Mouse (Mus musculus) megakaryocyte, embryonic 14.5 days (primary cell): Measurements from ENCODE around the gene Vmn1r151. TPM values are rescaled to one million over a fixed set of nuclear protein-coding genes. Genes with fewer than 3 reads are reported as not detected.
"Not testable (repeated sequence)": the region's sequence is repeated elsewhere in the genome, so short reads cannot be mapped to it uniquely, and the experiment has no call there.

ENCODE experiments used
- H3K27me3 ChIP-seq: replicated peaks from 2 replicates; pipeline ENCODE3; 2012; ENCODE audit warnings: inconsistent platforms
- H3K36me3 ChIP-seq: replicated peaks from 2 replicates; pipeline ENCODE3; 2012; ENCODE audit warnings: low read length, inconsistent platforms, mixed read lengths
- H3K4me1 ChIP-seq: 2 replicates; pipeline ENCODE4 v1.6.1; 2012; ENCODE audit warnings: inconsistent platforms
- H3K4me3 ChIP-seq: replicated peaks from 2 replicates; pipeline ENCODE3; 2012; ENCODE audit warnings: moderate library complexity, mild to moderate bottlenecking, inconsistent platforms
- H3K9me3 ChIP-seq: 2 replicates; pipeline ENCODE4 v1.6.1; 2012; ENCODE audit warnings: inconsistent platforms
- polyA plus RNA-seq: library from polyadenylated mRNA; stranded (reverse); fragments of >175 nt; gene quantifications from 2 replicates; pipeline ENCODE4 v1.2.3, GENCODE M21; 2012; ENCODE audit warnings: low replicate concordance; ENCODE audit not compliant: insufficient read depth

Gene Vmn1r151
- polyA plus RNA-seq = not detected in 2 replicates

DNA sequence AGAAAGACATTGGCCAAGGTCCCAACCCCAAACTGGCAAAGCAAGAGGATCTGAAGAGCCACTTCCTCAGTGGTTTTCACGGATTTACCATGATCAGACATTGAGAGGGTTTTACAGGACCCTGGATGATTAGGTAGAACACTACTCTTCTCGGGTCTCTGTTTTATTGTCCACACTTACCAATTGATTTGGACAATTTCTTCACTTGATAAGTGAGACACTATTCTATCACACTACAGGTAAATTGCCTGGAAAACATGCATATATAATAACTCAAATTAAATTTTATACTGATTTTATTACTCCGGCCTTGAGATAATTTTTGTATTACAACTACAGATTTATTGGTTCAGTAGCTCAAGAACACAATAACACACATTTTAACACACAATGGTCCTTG, at the start of gene Vmn1r151:
Gene Vmn1r151, minus strand, starts transcription at position 101 of the 400 bp plus-strand sequence.
- not testable (repeated sequence) for H3K9me3 ChIP-seq, H3K27me3 ChIP-seq, H3K4me1 ChIP-seq, H3K36me3 ChIP-seq, H3K4me3 ChIP-seq

DNA sequence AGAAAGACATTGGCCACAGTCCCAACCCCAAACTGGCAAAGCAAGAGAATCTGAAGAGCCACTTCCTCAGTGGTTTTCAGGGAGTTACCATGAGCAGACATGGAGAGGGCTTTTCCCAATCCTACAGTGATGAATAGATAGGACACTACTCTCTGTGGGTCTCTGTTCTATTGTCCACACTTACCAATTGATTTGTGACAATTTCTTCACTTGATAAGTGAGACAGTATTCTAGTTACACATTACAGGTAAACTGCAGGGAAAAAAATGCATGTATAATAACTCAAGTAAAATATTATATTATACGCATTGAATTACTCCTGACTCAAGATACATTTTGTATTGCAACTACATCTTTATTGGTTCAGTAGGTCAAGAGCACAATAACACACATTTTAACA, 35.3 kb upstream of the Vmn1r151 start, which contains the start of gene Gm8677:
Gene Gm8677, minus strand, starts transcription at position 101 of the 400 bp plus-strand sequence.
- not testable (repeated sequence) for H3K4me3 ChIP-seq, H3K9me3 ChIP-seq, H3K4me1 ChIP-seq, H3K27me3 ChIP-seq, H3K36me3 ChIP-seq

- H3K27me3 ChIP-seq, H3K4me3 ChIP-seq, H3K4me1 ChIP-seq, H3K9me3 ChIP-seq, H3K36me3 ChIP-seq: not testable (repeated sequence)
These were observed 23.2 kb upstream of the Vmn1r151 start, which contains the start of gene Vmn1r152 for GRCm38 (mm10) chr7:22522667-22523066. TSS of gene Vmn1r152 (plus strand) at chr7:22522967.

GRCm38 (mm10) chr7:22463975-22464374, 35.5 kb downstream of the Vmn1r151 start, which contains the start of gene Gm10665:
TSS of gene Gm10665 (minus strand) at chr7:22464075.
- H3K4me1 ChIP-seq, H3K4me3 ChIP-seq, H3K36me3 ChIP-seq, H3K27me3 ChIP-seq, H3K9me3 ChIP-seq: not testable (repeated sequence)

Other genes with a start within 250 kb of the Vmn1r151 start
- gene Gm4187, start 170.0 kb downstream of the Vmn1r151 start, polyA plus RNA-seq = not detected in 2 replicates
- not detected in 2 replicates for gene Gm8660, start 128.6 kb downstream of the Vmn1r151 start, polyA plus RNA-seq
- not detected in 2 replicates for gene Vmn1r148, start 86.1 kb downstream of the Vmn1r151 start, polyA plus RNA-seq
- not detected in 2 replicates for gene Vmn1r149, start 61.4 kb downstream of the Vmn1r151 start, polyA plus RNA-seq
- not detected in 2 replicates for gene Gm10665, start 35.6 kb downstream of the Vmn1r151 start, polyA plus RNA-seq
- not detected in 2 replicates for gene Vmn1r152, start 23.3 kb upstream of the Vmn1r151 start, polyA plus RNA-seq
- not detected in 2 replicates for gene Gm8677, start 35.2 kb upstream of the Vmn1r151 start, polyA plus RNA-seq
- not detected in 2 replicates for gene Gm4201, start 65.7 kb upstream of the Vmn1r151 start, polyA plus RNA-seq
- not detected in 2 replicates for gene Gm4565, start 88.4 kb upstream of the Vmn1r151 start, polyA plus RNA-seq
- gene Vmn1r155, start 158.3 kb upstream of the Vmn1r151 start, polyA plus RNA-seq = not detected in 2 replicates
- not detected in 2 replicates for gene Gm8693, start 192.6 kb upstream of the Vmn1r151 start, polyA plus RNA-seq
- gene Gm4567, start 220.0 kb upstream of the Vmn1r151 start, polyA plus RNA-seq = not detected in 2 replicates